8 mouse cellular contexts compared by ENCODE assay signal in the genomic region with DNA sequence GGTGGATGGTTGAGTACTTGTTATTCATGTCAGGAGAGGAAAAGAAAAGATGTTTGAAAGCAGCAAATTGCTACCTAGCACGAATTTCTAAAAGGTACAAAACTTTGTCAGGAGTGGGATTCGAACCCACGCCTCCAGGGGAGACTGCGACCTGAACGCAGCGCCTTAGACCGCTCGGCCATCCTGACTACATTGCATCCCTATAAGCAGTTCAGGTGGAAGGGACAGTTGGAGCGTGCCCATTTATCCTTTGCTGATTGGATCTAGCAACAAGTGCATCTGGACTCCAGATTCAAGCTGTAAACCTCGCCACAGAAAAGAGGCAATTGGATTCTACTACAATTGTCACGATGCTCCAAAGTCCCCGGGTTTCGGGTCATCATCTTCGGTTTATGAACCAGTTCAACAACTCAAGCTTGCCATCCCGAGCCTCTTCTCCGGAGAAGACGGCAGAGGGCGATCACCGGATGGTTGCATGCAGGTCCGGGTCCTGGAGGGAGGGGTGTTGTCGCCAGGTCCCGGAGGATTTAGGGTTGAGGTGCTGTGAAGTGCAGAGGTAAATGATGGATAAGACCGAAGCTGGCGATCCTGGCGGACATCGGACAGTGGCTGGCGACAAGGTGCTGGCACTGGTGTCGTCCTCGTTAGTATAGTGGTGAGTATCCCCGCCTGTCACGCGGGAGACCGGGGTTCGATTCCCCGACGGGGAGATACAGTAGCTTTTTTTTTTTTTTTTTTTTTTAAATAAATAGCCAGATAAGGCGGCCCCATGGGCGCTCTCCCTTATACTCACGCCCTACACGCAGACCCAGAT. TPM values are rescaled to one million over a fixed set of nuclear protein-coding genes. Genes with fewer than 3 reads are reported as not detected.
DNase-seq lines count a peak whose midpoint lies in the region; ATAC-seq and TF ChIP-seq lines count a peak whose summit lies in the region.

No protein-coding gene starts in this region.

- intact Hi-C loops in heart, adult 2 months (cut with DNase I), result loop anchor here (1.0 to 10.0 kb wide), 3 partner anchors 9 to 403 kb away; partner anchors contain the start of gene Alyref2

- peak; percentile 87 for TF ChIP-seq EP300 in heart, adult 2 months (IDR thresholded peaks at IDR 0.05; ENCODE audit: insufficient read depth, low read depth, low read length)

- peak overlapping the region; percentile 67 for H3K4me3 ChIP-seq in embryonic facial prominence, embryonic 13.5 days
- H3K4me3 ChIP-seq in heart, adult 2 months, result peak overlapping the region; percentile 92
- peak overlapping the region; percentile 76 for H3K4me3 ChIP-seq in kidney, adult 2 months (ENCODE audit: insufficient read depth, low read depth, low read length)
- peak overlapping the region; percentile 61 for H3K4me3 ChIP-seq in limb, embryonic 13.5 days
- peak overlapping the region; percentile 78 for H3K4me3 ChIP-seq in midbrain, embryonic 15.5 days

- peak overlapping the region; percentile 65 for H3K4me2 ChIP-seq in embryonic facial prominence, embryonic 13.5 days
- peak overlapping the region; percentile 57 for H3K4me2 ChIP-seq in limb, embryonic 13.5 days (replicated peaks)
- peak overlapping the region; percentile 59 for H3K4me2 ChIP-seq in midbrain, embryonic 15.5 days

- peak; percentile 93 for DNase-seq in 3134 (ENCODE audit: extremely low read depth, insufficient read length, low spot score)
- DNase-seq in adrenal gland, postnatal 36 days, result peak; percentile 88 to 91
- DNase-seq in heart, adult 2 months, result peak; percentile 87 to 90
- DNase-seq in kidney, adult 2 months, result peak; percentile 90
- peak; percentile 66 to 78 for DNase-seq in spleen, adult 18-20 months

- H3K27ac ChIP-seq in embryonic facial prominence, embryonic 13.5 days, result peak overlapping the region; percentile 64
- peak overlapping the region; percentile 73 for H3K27ac ChIP-seq in heart, adult 2 months
- no peak overlapping the region for H3K27ac ChIP-seq in kidney, adult 2 months (ENCODE audit: insufficient read depth, low read depth, low read length)
- no peak overlapping the region for H3K27ac ChIP-seq in limb, embryonic 13.5 days
- peak overlapping the region; percentile 90 for H3K27ac ChIP-seq in midbrain, embryonic 15.5 days

- H3K9me3 ChIP-seq in embryonic facial prominence, embryonic 13.5 days, result no peaks in the 10 kb centered on the region
- no peaks in the 10 kb centered on the region for H3K9me3 ChIP-seq in limb, embryonic 13.5 days
- no peaks in the 10 kb centered on the region for H3K9me3 ChIP-seq in midbrain, embryonic 15.5 days

- H3K79me2 ChIP-seq in heart, adult 2 months (replicated peaks; ENCODE audit: control insufficient read depth, insufficient read depth, low read length), result no peaks in the 10 kb centered on the region

- TF ChIP-seq POLR2A in heart, adult 2 months (IDR thresholded peaks at IDR 0.05; ENCODE audit: insufficient read depth, low read depth, low read length), result no peak
- no peak for TF ChIP-seq POLR2A in kidney, adult 2 months (IDR thresholded peaks at IDR 0.05; ENCODE audit: low read depth, low read length)

- peak; percentile 52 for TF ChIP-seq CTCF in heart, adult 2 months (IDR thresholded peaks at IDR 0.05)
- 0 out of 2 replicates have a peak, but pooled peaks have one; percentile 16 for TF ChIP-seq CTCF in kidney, adult 2 months (conservative IDR thresholded peaks at IDR 0.05; ENCODE audit: insufficient read depth, insufficient read length, low read depth, low read length)

- H3K9ac ChIP-seq in embryonic facial prominence, embryonic 13.5 days, result peak overlapping the region; percentile 68
- peak overlapping the region; percentile 56 for H3K9ac ChIP-seq in heart, adult 2 months (ENCODE audit: low read depth, low read length)
- H3K9ac ChIP-seq in limb, embryonic 13.5 days, result peak overlapping the region; percentile 64
- peak overlapping the region; percentile 69 for H3K9ac ChIP-seq in midbrain, embryonic 15.5 days

- H3K27me3 ChIP-seq in embryonic facial prominence, embryonic 13.5 days, result no peaks in the 10 kb centered on the region
- H3K27me3 ChIP-seq in heart, adult 2 months (ENCODE audit: control insufficient read depth, insufficient read depth, low read length), result no peaks in the 10 kb centered on the region
- no peaks in the 10 kb centered on the region; the same call in 1 of the 2 replicates for H3K27me3 ChIP-seq in kidney, adult 2 months (replicated peaks; ENCODE audit: control insufficient read depth, insufficient read depth, low read length)
- H3K27me3 ChIP-seq in limb, embryonic 13.5 days, result no peaks in the 10 kb centered on the region
- H3K27me3 ChIP-seq in midbrain, embryonic 15.5 days (replicated peaks), result no peaks in the 10 kb centered on the region

- peak; percentile 72 for ATAC-seq in embryonic facial prominence, embryonic 13.5 days (ENCODE audit: insufficient number of reproducible peaks, insufficient read depth, low FRiP score, low TSS enrichment, low read depth)
- ATAC-seq in limb, embryonic 13.5 days (ENCODE audit: low FRiP score, low read depth), result peak; percentile 80
- peak; percentile 93 for ATAC-seq in midbrain, embryonic 15.5 days (replicated peaks)

- H3K4me1 ChIP-seq in embryonic facial prominence, embryonic 13.5 days, result peaks cover 12% of the 10 kb centered on the region
- H3K4me1 ChIP-seq in heart, adult 2 months (ENCODE audit: control insufficient read depth, insufficient read depth, low read length), result no peaks in the 10 kb centered on the region; the same call in 1 of the 2 replicates
- 0 out of 2 replicates have a peak, but pooled peaks cover 6% of the 10 kb centered on the region for H3K4me1 ChIP-seq in kidney, adult 2 months (ENCODE audit: control insufficient read depth, insufficient read depth, low read length)
- peaks cover 7% of the 10 kb centered on the region; the same call in 1 of the 2 replicates for H3K4me1 ChIP-seq in limb, embryonic 13.5 days
- peaks cover 8% of the 10 kb centered on the region for H3K4me1 ChIP-seq in midbrain, embryonic 15.5 days

- H3K36me3 ChIP-seq in embryonic facial prominence, embryonic 13.5 days, result no peaks in the 10 kb centered on the region
- H3K36me3 ChIP-seq in heart, adult 2 months (ENCODE audit: control insufficient read depth, insufficient read depth, low read length), result no peaks in the 10 kb centered on the region
- no peaks in the 10 kb centered on the region for H3K36me3 ChIP-seq in kidney, adult 2 months (ENCODE audit: control insufficient read depth, insufficient read depth, low read length)
- H3K36me3 ChIP-seq in limb, embryonic 13.5 days, result no peaks in the 10 kb centered on the region
- no peaks in the 10 kb centered on the region for H3K36me3 ChIP-seq in midbrain, embryonic 15.5 days (replicated peaks)

- under 1% methylated on average over 40 of the region's 40 CpGs for WGBS in embryonic facial prominence, embryonic 13.5 days
- WGBS in heart, adult 2 months, result under 1% methylated on average over 40 of the region's 40 CpGs
- WGBS in kidney, adult 2 months, result 5% methylated on average over 40 of the region's 40 CpGs
- WGBS in limb, embryonic 13.5 days, result 0% methylated on average over 40 of the region's 40 CpGs
- WGBS in midbrain, embryonic 15.5 days, result under 1% methylated on average over 40 of the region's 40 CpGs

RNA-seq across cellular contexts. Expression of gene Cfap126, which starts 11.8 kb away (rescaled TPM):
- 1 to 10 TPM; 1.9 to 2.6 TPM for total RNA-seq in adrenal gland, postnatal 36 days (2021)
- 1.3 and 2.1 TPM in 2 replicates for polyA plus RNA-seq in embryonic facial prominence, embryonic 13.5 days (2015; fragmentation: Nextera tagmentation; extraction: Ambion mirVana)
- total RNA-seq in heart, adult 2 months (2021), result under 1 TPM; 0.89 to 0.98 TPM
- 2.1 and 6.3 TPM in 2 replicates for polyA plus RNA-seq in heart, adult 2 months (2012; rRNA removed)
- polyA plus RNA-seq in kidney, adult 2 months (2012; rRNA removed), result 15.6 and 16.7 TPM in 2 replicates
- polyA plus RNA-seq in limb, embryonic 13.5 days (2015; fragmentation: Nextera tagmentation; extraction: Ambion mirVana), result 0.86 and 1.5 TPM in 2 replicates
- 6.5 and 9.0 TPM in 2 replicates for polyA plus RNA-seq in midbrain, embryonic 15.5 days (2015; fragmentation: Nextera tagmentation; extraction: Ambion mirVana)

RNA-seq across cellular contexts. Expression of gene Fcgr3, which starts 37.2 kb away (rescaled TPM):
- total RNA-seq in adrenal gland, postnatal 36 days (2021), result 10 to 100 TPM; 10.9 to 19.5 TPM
- 9.4 and 10.1 TPM in 2 replicates for polyA plus RNA-seq in embryonic facial prominence, embryonic 13.5 days (2015; fragmentation: Nextera tagmentation; extraction: Ambion mirVana)
- total RNA-seq in heart, adult 2 months (2021), result 10 to 100 TPM; 12.1 to 12.7 TPM
- polyA plus RNA-seq in heart, adult 2 months (2012; rRNA removed), result 11.5 and 12.6 TPM in 2 replicates
- polyA plus RNA-seq in kidney, adult 2 months (2012; rRNA removed), result 4.8 and 6.4 TPM in 2 replicates
- polyA plus RNA-seq in limb, embryonic 13.5 days (2015; fragmentation: Nextera tagmentation; extraction: Ambion mirVana), result 8.7 and 9.2 TPM in 2 replicates
- 10.7 and 11.7 TPM in 2 replicates for polyA plus RNA-seq in midbrain, embryonic 15.5 days (2015; fragmentation: Nextera tagmentation; extraction: Ambion mirVana)

RNA-seq across cellular contexts. Expression of gene Sdhc, which starts 48.5 kb away (rescaled TPM):
- 100 to 1,000 TPM; 438 to 454 TPM for total RNA-seq in adrenal gland, postnatal 36 days (2021)
- polyA plus RNA-seq in embryonic facial prominence, embryonic 13.5 days (2015; fragmentation: Nextera tagmentation; extraction: Ambion mirVana), result 249 and 258 TPM in 2 replicates
- 1,000 to 10,000 TPM; 1,087 to 1,288 TPM for total RNA-seq in heart, adult 2 months (2021)
- polyA plus RNA-seq in heart, adult 2 months (2012; rRNA removed), result 1,025 and 1,670 TPM in 2 replicates
- polyA plus RNA-seq in kidney, adult 2 months (2012; rRNA removed), result 814 and 951 TPM in 2 replicates
- 224 and 236 TPM in 2 replicates for polyA plus RNA-seq in limb, embryonic 13.5 days (2015; fragmentation: Nextera tagmentation; extraction: Ambion mirVana)
- polyA plus RNA-seq in midbrain, embryonic 15.5 days (2015; fragmentation: Nextera tagmentation; extraction: Ambion mirVana), result 286 and 289 TPM in 2 replicates

RNA-seq across cellular contexts. Expression of gene Mpz, which starts 48.6 kb away (rescaled TPM):
- 1 to 10 TPM; 1.5 to 1.6 TPM for total RNA-seq in adrenal gland, postnatal 36 days (2021)
- polyA plus RNA-seq in embryonic facial prominence, embryonic 13.5 days (2015; fragmentation: Nextera tagmentation; extraction: Ambion mirVana), result 7.7 and 9.4 TPM in 2 replicates
- under 1 TPM in 1 of 2 experiments, not detected in 1; 0.39 TPM for total RNA-seq in heart, adult 2 months (2021)
- polyA plus RNA-seq in heart, adult 2 months (2012; rRNA removed), result 3.2 and 8.0 TPM in 2 replicates
- polyA plus RNA-seq in kidney, adult 2 months (2012; rRNA removed), result 3.5 and 7.7 TPM in 2 replicates
- 5.0 and 6.8 TPM in 2 replicates for polyA plus RNA-seq in limb, embryonic 13.5 days (2015; fragmentation: Nextera tagmentation; extraction: Ambion mirVana)
- 0.24 and 0.37 TPM in 2 replicates for polyA plus RNA-seq in midbrain, embryonic 15.5 days (2015; fragmentation: Nextera tagmentation; extraction: Ambion mirVana)

Comparison
In these comparisons a context has a peak if more than half of its experiments do, and no peak if none do; other contexts are left out.
1. H3K27ac ChIP-seq: peak in embryonic facial prominence, embryonic 13.5 days (single experiment), heart, adult 2 months (single experiment) and midbrain, embryonic 15.5 days (single experiment); none in kidney, adult 2 months (single experiment) and limb, embryonic 13.5 days (single experiment).
2. Peak in every context shown above with its lines, with median percentiles within 50 percentile points of each other: DNase-seq, ATAC-seq, H3K4me2 ChIP-seq, H3K4me3 ChIP-seq and H3K9ac ChIP-seq.